Mouse (Mus musculus): ENCODE results near the gene Etv2.

Etv2 gene

GRCm38 (mm10) chr7:30613529-30614112 lies 22.0 kb downstream of the Etv2 start:
- in situ Hi-C loops (cut with MseI, MboI) = no loop called here

- in situ Hi-C loops (cut with MseI, MboI) = no loop called here
These were observed 22.8 kb downstream of the Etv2 start, which contains the start of gene Upk1a for GRCm38 (mm10) chr7:30612654-30613402. Gene Upk1a (minus strand): TSS chr7:30612847.

- in situ Hi-C loops (cut with MseI, MboI) = no loop called here
These were observed 25.6 kb downstream of the Etv2 start for GRCm38 (mm10) chr7:30610043-30610442.

GRCm38 (mm10) chr7:30608476-30608875 lies 27.2 kb downstream of the Etv2 start:
- in situ Hi-C loops (cut with MseI, MboI) = no loop called here

GRCm38 (mm10) chr7:30607706-30608309 lies 27.8 kb downstream of the Etv2 start:
- in situ Hi-C loops (cut with MseI, MboI) = no loop called here

- in situ Hi-C loops (cut with MseI, MboI) = no loop called here
These were observed 30.7 kb downstream of the Etv2 start for GRCm38 (mm10) chr7:30604944-30605343.

GRCm38 (mm10) chr7:30604424-30604823 lies 31.2 kb downstream of the Etv2 start:
- in situ Hi-C loops (cut with MseI, MboI) = no loop called here

- in situ Hi-C loops (cut with MseI, MboI) = no loop called here
These were observed 33.1 kb downstream of the Etv2 start for GRCm38 (mm10) chr7:30602583-30602982.

GRCm38 (mm10) chr7:30600651-30601050 lies 35.0 kb downstream of the Etv2 start:
- in situ Hi-C loops (cut with MseI, MboI) = no loop called here

GRCm38 (mm10) chr7:30599933-30600353 lies 35.7 kb downstream of the Etv2 start:
- in situ Hi-C loops (cut with MseI, MboI) = no loop called here

- in situ Hi-C loops (cut with MseI, MboI) = no loop called here
These were observed 36.9 kb downstream of the Etv2 start, which contains the start of gene Zbtb32 for GRCm38 (mm10) chr7:30598786-30599185. Gene Zbtb32 (minus strand): TSS chr7:30598909.

GRCm38 (mm10) chr7:30596811-30597210 lies 38.8 kb downstream of the Etv2 start:
- in situ Hi-C loops (cut with MseI, MboI) = no loop called here

- in situ Hi-C loops (cut with MseI, MboI) = no loop called here
These were observed 39.6 kb downstream of the Etv2 start for GRCm38 (mm10) chr7:30596093-30596492.

- in situ Hi-C loops (cut with MseI, MboI) = no loop called here
These were observed 41.1 kb downstream of the Etv2 start for GRCm38 (mm10) chr7:30594510-30595024.

- in situ Hi-C loops (cut with MseI, MboI) = no loop called here
These were observed 41.8 kb downstream of the Etv2 start for GRCm38 (mm10) chr7:30593579-30594509.

- in situ Hi-C loops (cut with MseI, MboI) = no loop called here
These were observed 42.8 kb downstream of the Etv2 start for GRCm38 (mm10) chr7:30592772-30593423.

GRCm38 (mm10) chr7:30591605-30591951 lies 44.1 kb downstream of the Etv2 start:
- in situ Hi-C loops (cut with MseI, MboI) = no loop called here

GRCm38 (mm10) chr7:30590927-30591604 lies 44.6 kb downstream of the Etv2 start:
- in situ Hi-C loops (cut with MseI, MboI) = no loop called here

GRCm38 (mm10) chr7:30589435-30590301 lies 46.0 kb downstream of the Etv2 start:
- in situ Hi-C loops (cut with MseI, MboI) = no loop called here

Data from mouse trophoblast stem cell (cell line).